Comparison of ENCODE assay signal across 10 mouse cellular contexts in the genomic region with DNA sequence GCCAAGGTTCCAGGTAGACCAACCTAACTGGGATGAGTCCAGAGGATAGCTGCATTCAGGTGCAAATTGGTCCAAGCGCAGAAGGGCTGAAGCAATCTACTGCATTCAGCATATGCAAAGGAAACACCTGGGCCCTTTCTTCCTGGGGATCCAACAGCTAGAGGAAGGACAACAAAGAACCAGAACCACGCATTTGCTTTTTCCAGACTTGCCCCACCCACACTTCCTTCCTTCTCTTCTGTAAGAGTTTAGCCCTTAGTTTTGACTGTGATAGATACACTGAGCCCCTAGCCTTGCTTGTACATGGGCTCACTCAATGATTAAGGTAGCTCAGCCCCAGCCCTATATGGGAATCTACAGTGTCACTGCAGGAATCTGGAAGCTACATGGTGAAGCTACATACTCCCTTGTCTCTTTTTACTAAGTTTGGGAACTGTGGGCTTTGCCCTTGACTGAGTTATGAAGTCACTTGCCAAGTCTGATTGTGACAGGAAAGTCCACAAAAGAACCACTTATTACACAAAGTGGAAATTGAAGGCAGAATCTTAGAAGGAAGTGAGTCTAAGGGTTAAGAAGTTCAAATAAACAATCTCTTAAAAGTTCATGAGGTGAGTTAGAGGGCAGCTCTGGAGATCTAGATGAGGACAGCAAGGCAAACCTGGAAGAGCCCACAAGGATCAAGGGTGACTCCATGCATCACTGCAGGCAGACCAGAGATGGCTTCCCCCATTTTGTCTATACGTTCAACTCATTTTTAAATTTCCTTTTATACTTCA. TPM values are rescaled to one million over a fixed set of nuclear protein-coding genes. Genes with fewer than 3 reads are reported as not detected.
A peak's percentile ranks its signal among the peaks of the same experiment; 100 is the strongest.
DNase-seq lines count a peak whose midpoint lies in the region; ATAC-seq and TF ChIP-seq lines count a peak whose summit lies in the region.
"Had no signal": no experiment of that assay in that cellular context is flagged by ENCODE, and none has a peak within 500 bp of the region (broad histone marks: within the 10 kb centered on the region; RNA-seq: fewer than 3 reads in every experiment).

No protein-coding gene starts in this region.

- H3K36me3 ChIP-seq in lung, embryonic 15.5 days: no peaks in the 10 kb centered on the region
- H3K36me3 ChIP-seq in kidney, adult 2 months (ENCODE audit: control insufficient read depth, insufficient read depth, low read length): no peaks in the 10 kb centered on the region
- no peaks in the 10 kb centered on the region for H3K36me3 ChIP-seq in splenic B cell, adult 2 months (ENCODE audit: control insufficient read depth, insufficient read depth, low read length, poor library complexity, severe bottlenecking)
- H3K36me3 ChIP-seq: midbrain, embryonic 12.5 days had no signal

- WGBS in lung, embryonic 15.5 days: 52% methylated on average over 3 of the region's 3 CpGs
- WGBS in lung, adult 2 months: 42% methylated on average over 3 of the region's 3 CpGs
- WGBS in kidney, adult 2 months: 65% methylated on average over 3 of the region's 3 CpGs

- H3K9ac ChIP-seq in lung, embryonic 15.5 days: no peak overlapping the region
- H3K9ac ChIP-seq: midbrain, embryonic 12.5 days had no signal

- no peak overlapping the region for H3K4me3 ChIP-seq in lung, embryonic 15.5 days
- no peak overlapping the region for H3K4me3 ChIP-seq in lung, adult 2 months (replicated peaks; ENCODE audit: extremely low read depth, low read depth, low read length)
- no peak overlapping the region for H3K4me3 ChIP-seq in kidney, adult 2 months (ENCODE audit: insufficient read depth, low read depth, low read length)
- H3K4me3 ChIP-seq: midbrain, embryonic 12.5 days had no signal

- no peaks in the 10 kb centered on the region for H3K27me3 ChIP-seq in lung, embryonic 15.5 days
- no peaks in the 10 kb centered on the region for H3K27me3 ChIP-seq in kidney, adult 2 months (replicated peaks; ENCODE audit: control insufficient read depth, insufficient read depth, low read length)
- no peaks in the 10 kb centered on the region for H3K27me3 ChIP-seq in splenic B cell, adult 2 months (ENCODE audit: control insufficient read depth, insufficient read depth, low read length, poor library complexity, severe bottlenecking)
- H3K27me3 ChIP-seq: midbrain, embryonic 12.5 days had no signal

- ATAC-seq in lung, embryonic 15.5 days (ENCODE audit: borderline replicate concordance, extremely low read depth, low FRiP score, low TSS enrichment): peak; percentile 73; the same call in 1 of the 2 replicates
- peak; percentile 35 for ATAC-seq in granulocyte monocyte progenitor cell, adult 5-6 weeks (replicated peaks; ENCODE audit: poor library complexity, severe bottlenecking)
- ATAC-seq: forebrain, embryonic 14.5 days had no signal

- no peak for DNase-seq in lung, adult 2 months
- DNase-seq in kidney, adult 2 months: peak; percentile 85
- peak; percentile 13 for DNase-seq in splenic B cell, adult 2 months (ENCODE audit: low read depth, low spot score)
- DNase-seq in embryo, embryonic 9.5 days (ENCODE audit: extremely low spot score): no peak
- DNase-seq in cerebellum, postnatal 10 days: no peak
- DNase-seq in left cerebral cortex, adult 8-10 months (ENCODE audit: low spot score in 2 of 2): no peak

- TF ChIP-seq POLR2A in lung, adult 2 months (IDR thresholded peaks at IDR 0.05; ENCODE audit: borderline replicate concordance, extremely low read depth, low read depth, low read length): no peak
- no peak for TF ChIP-seq POLR2A in kidney, adult 2 months (IDR thresholded peaks at IDR 0.05; ENCODE audit: low read depth, low read length)

- TF ChIP-seq CTCF in lung, adult 2 months (IDR thresholded peaks at IDR 0.05; ENCODE audit: insufficient read depth, low read length): no peak
- no peak for TF ChIP-seq CTCF in kidney, adult 2 months (conservative IDR thresholded peaks at IDR 0.05; ENCODE audit: insufficient read depth, insufficient read length, low read depth, low read length)

- H3K27ac ChIP-seq in lung, embryonic 15.5 days: peak overlapping the region; percentile 61
- H3K27ac ChIP-seq in kidney, adult 2 months (ENCODE audit: insufficient read depth, low read depth, low read length): peak overlapping the region; percentile 98
- H3K27ac ChIP-seq: midbrain, embryonic 12.5 days had no signal

- H3K4me1 ChIP-seq in lung, embryonic 15.5 days: no peaks in the 10 kb centered on the region
- H3K4me1 ChIP-seq in lung, adult 2 months (ENCODE audit: control insufficient read depth, insufficient read depth, low read length): peaks cover 5% of the 10 kb centered on the region
- no peaks in the 10 kb centered on the region for H3K4me1 ChIP-seq in kidney, adult 2 months (ENCODE audit: control insufficient read depth, insufficient read depth, low read length)
- H3K4me1 ChIP-seq: midbrain, embryonic 12.5 days had no signal

- no peaks in the 10 kb centered on the region for H3K9me3 ChIP-seq in lung, embryonic 15.5 days
- H3K9me3 ChIP-seq: midbrain, embryonic 12.5 days had no signal

- no peak overlapping the region for H3K4me2 ChIP-seq in lung, embryonic 15.5 days
- H3K4me2 ChIP-seq: midbrain, embryonic 12.5 days had no signal

RNA-seq across cellular contexts. Expression of a gene that starts 59.1 kb away (rescaled TPM):
- 68.5 and 73.7 TPM in 2 replicates for polyA plus RNA-seq in lung, embryonic 15.5 days (2015; fragmentation: Nextera tagmentation; extraction: Ambion mirVana)
- polyA plus RNA-seq in lung, adult 2 months (2012; rRNA removed): 207 and 212 TPM in 2 replicates
- total RNA-seq in granulocyte monocyte progenitor cell, adult 5-6 weeks (2014; fragmentation: Nextera tagmentation): not detected in 2 replicates
- total RNA-seq in granulocyte monocyte progenitor cell, adult 5-6 weeks (2017): not detected in 2 replicates
- polyA plus RNA-seq in kidney, adult 2 months (2012; rRNA removed): 54.5 and 72.9 TPM in 2 replicates
- total RNA-seq in left cerebral cortex, adult 8-10 months (2022): 100 to 1,000 TPM in 2 of 4 experiments, 10 to 100 TPM in 2; 93.1 to 117 (median 102) TPM

Comparison
In these comparisons a context has a peak if more than half of its experiments do, and no peak if none do; other contexts are left out.
1. DNase-seq: peak in kidney, adult 2 months (single experiment) and splenic B cell, adult 2 months (single experiment); none in lung, adult 2 months (single experiment), embryo, embryonic 9.5 days (single experiment), cerebellum, postnatal 10 days (0 of 2) and left cerebral cortex, adult 8-10 months (0 of 2).